Mouse (Mus musculus): ENCODE measurements around the gene Olfr483. TPM values are rescaled to one million over a fixed set of nuclear protein-coding genes. Genes with fewer than 3 reads are reported as not detected.

The Olfr483 gene
- not detected for total RNA-seq (2021)
- long read RNA-seq, experiment 1: 0 reads
- long read RNA-seq, experiment 2: 0 reads

- DNase-seq: no peak
Measured at GRCm38 (mm10) chr7:108100549-108100948, at the start of gene Olfr483. Gene Olfr483 (plus strand): TSS chr7:108100849.

- no peak for DNase-seq
Measured at GRCm38 (mm10) chr7:108067246-108067645, 33.4 kb upstream of the Olfr483 start, which contains the start of gene Olfr480. Gene Olfr480 (minus strand): TSS chr7:108067346.

- DNase-seq: no peak
Measured at GRCm38 (mm10) chr7:108079555-108079954, 21.1 kb upstream of the Olfr483 start, which contains the start of gene Olfr481. Gene Olfr481 (plus strand): TSS chr7:108079855.

- no peak for DNase-seq
Measured at GRCm38 (mm10) chr7:108097486-108097885, 3.2 kb upstream of the Olfr483 start, which contains the start of gene Olfr482. Gene Olfr482 (minus strand): TSS chr7:108097586.

- no peak for DNase-seq
Measured at GRCm38 (mm10) chr7:108120681-108121080, 20.0 kb downstream of the Olfr483 start.

- DNase-seq: no peak
Measured at GRCm38 (mm10) chr7:108121416-108121815, 20.8 kb downstream of the Olfr483 start.

GRCm38 (mm10) chr7:108127349-108127748 is 26.7 kb downstream of the Olfr483 start, which contains the start of gene Olfr484:
Gene Olfr484 (minus strand): TSS chr7:108127449.
- DNase-seq: no peak

Other genes starting within 250 kb of the Olfr483 start
- not detected for gene Olfr472, start 202.9 kb upstream of the Olfr483 start, total RNA-seq (2021)
- not detected for gene Olfr473, start 170.4 kb upstream of the Olfr483 start, total RNA-seq (2021)
- not detected for gene Olfr474, start 146.2 kb upstream of the Olfr483 start, total RNA-seq (2021)
- not detected for gene Olfr476, start 136.0 kb upstream of the Olfr483 start, total RNA-seq (2021)
- not detected for gene Olfr477, start 114.2 kb upstream of the Olfr483 start, total RNA-seq (2021)
- not detected for gene Olfr478, start 66.9 kb upstream of the Olfr483 start, total RNA-seq (2021)
- not detected for gene Olfr479, start 50.2 kb upstream of the Olfr483 start, total RNA-seq (2021)
- not detected for gene Olfr480, start 33.5 kb upstream of the Olfr483 start, total RNA-seq (2021)
- not detected for gene Olfr481, start 21.0 kb upstream of the Olfr483 start, total RNA-seq (2021)
- gene Olfr482, start 3.3 kb upstream of the Olfr483 start, total RNA-seq (2021): under 1 TPM; 0.46 to 0.61 TPM
- not detected for gene Olfr484, start 26.6 kb downstream of the Olfr483 start, total RNA-seq (2021)
- gene Olfr485, start 59.0 kb downstream of the Olfr483 start, total RNA-seq (2021): not detected
- not detected for gene Olfr486, start 71.9 kb downstream of the Olfr483 start, total RNA-seq (2021)
- not detected for gene Olfr487, start 113.8 kb downstream of the Olfr483 start, total RNA-seq (2021)
- not detected for gene Olfr488, start 157.5 kb downstream of the Olfr483 start, total RNA-seq (2021)
- gene Olfr490, start 188.1 kb downstream of the Olfr483 start, total RNA-seq (2021): not detected
- gene Olfr491, start 212.6 kb downstream of the Olfr483 start, total RNA-seq (2021): not detected
- gene Olfr492, start 222.8 kb downstream of the Olfr483 start, total RNA-seq (2021): not detected
- gene Olfr493, start 246.1 kb downstream of the Olfr483 start, total RNA-seq (2021): not detected